10 mouse cellular contexts compared by ENCODE assay signal in the genomic region with DNA sequence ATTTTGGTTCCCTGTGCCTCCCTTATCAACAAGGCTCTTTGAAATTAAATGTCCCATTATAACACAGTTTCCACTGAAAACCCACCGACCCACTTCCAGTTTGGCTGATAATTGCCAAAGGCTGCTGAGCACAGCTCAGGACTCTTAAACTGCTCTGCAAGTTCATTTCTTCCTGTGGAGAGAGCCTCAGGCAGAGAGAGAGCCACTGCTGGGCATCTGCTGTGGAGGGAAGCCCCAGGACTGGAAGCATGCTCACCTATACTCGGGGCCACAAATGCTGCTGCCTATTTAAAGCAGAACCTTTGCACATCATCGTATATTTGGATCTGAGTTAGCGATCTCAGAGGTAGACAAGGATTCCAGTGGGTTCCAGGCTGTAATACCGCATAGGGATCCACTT.
DNase-seq lines count a peak whose midpoint lies in the region; ATAC-seq lines count a peak whose summit lies in the region.
"Had no signal": no experiment of that assay in that cellular context is flagged by ENCODE, and none has a peak within 500 bp of the region (broad histone marks: within the 10 kb centered on the region; RNA-seq: fewer than 3 reads in every experiment).

No protein-coding gene starts in this region.

- no peak for ATAC-seq in lung, embryonic 16.5 days (ENCODE audit: low read depth)
- peak; percentile 38; the same call in 1 of the 2 replicates for ATAC-seq in forebrain, embryonic 14.5 days
- ATAC-seq in intestine, embryonic 15.5 days, result no peak
- no peak for ATAC-seq in stomach, embryonic 15.5 days (ENCODE audit: insufficient read depth, low FRiP score, low read depth)

- H3K27me3 ChIP-seq in lung, embryonic 16.5 days (ENCODE audit: control insufficient read depth, insufficient read depth, low read depth, low read length), result no peaks in the 10 kb centered on the region
- no peaks in the 10 kb centered on the region for H3K27me3 ChIP-seq in forebrain, embryonic 14.5 days (replicated peaks; ENCODE audit: control insufficient read depth, insufficient read depth, low read length)
- no peaks in the 10 kb centered on the region for H3K27me3 ChIP-seq in intestine, embryonic 15.5 days (replicated peaks)
- no peaks in the 10 kb centered on the region for H3K27me3 ChIP-seq in stomach, embryonic 15.5 days (replicated peaks)

- 0 out of 2 replicates have a peak overlapping the region, but pooled peaks have one; percentile 42 for H3K9ac ChIP-seq in lung, embryonic 16.5 days (ENCODE audit: low read length)
- H3K9ac ChIP-seq in forebrain, embryonic 14.5 days (ENCODE audit: low read length), result 0 out of 2 replicates have a peak overlapping the region, but pooled peaks have one; percentile 41
- no peak overlapping the region for H3K9ac ChIP-seq in intestine, embryonic 15.5 days
- H3K9ac ChIP-seq in stomach, embryonic 15.5 days, result no peak overlapping the region

- no peak overlapping the region for H3K4me3 ChIP-seq in lung, embryonic 16.5 days (ENCODE audit: low read length)
- H3K4me3 ChIP-seq in forebrain, embryonic 14.5 days (ENCODE audit: low read depth, low read length), result no peak overlapping the region
- no peak overlapping the region for H3K4me3 ChIP-seq in intestine, embryonic 15.5 days (replicated peaks)
- no peak overlapping the region for H3K4me3 ChIP-seq in stomach, embryonic 15.5 days (replicated peaks)

- no peaks in the 10 kb centered on the region for H3K36me3 ChIP-seq in lung, embryonic 16.5 days (ENCODE audit: control insufficient read depth, insufficient read depth, low read length)
- no peaks in the 10 kb centered on the region for H3K36me3 ChIP-seq in forebrain, embryonic 14.5 days (ENCODE audit: control insufficient read depth, insufficient read depth, low read length)
- H3K36me3 ChIP-seq in intestine, embryonic 15.5 days, result no peaks in the 10 kb centered on the region
- no peaks in the 10 kb centered on the region for H3K36me3 ChIP-seq in stomach, embryonic 15.5 days

- no peak for DNase-seq in lung, postnatal 14 days
- peak; percentile 28 for DNase-seq in forebrain, embryonic 14.5 days (ENCODE audit: low spot score)
- no peak for DNase-seq in natural killer cell, adult 2 months (ENCODE audit: low spot score in 2 of 2)
- DNase-seq in ovary, postnatal 14 days (ENCODE audit: low spot score), result no peak
- DNase-seq: adrenal gland, postnatal 10 days; heart, postnatal 14 days; kidney, adult 9 months had no signal

- peak overlapping the region; percentile 58 for H3K27ac ChIP-seq in lung, embryonic 16.5 days (ENCODE audit: low read length)
- peak overlapping the region; percentile 1; the same call in 1 of the 2 replicates for H3K27ac ChIP-seq in forebrain, embryonic 14.5 days (ENCODE audit: low read depth, low read length)
- no peak overlapping the region for H3K27ac ChIP-seq in intestine, embryonic 15.5 days
- peak overlapping the region; percentile 78 for H3K27ac ChIP-seq in stomach, embryonic 15.5 days

- no peaks in the 10 kb centered on the region for H3K9me3 ChIP-seq in lung, embryonic 16.5 days (ENCODE audit: control insufficient read depth, low read length)
- no peaks in the 10 kb centered on the region for H3K9me3 ChIP-seq in forebrain, embryonic 14.5 days (replicated peaks; ENCODE audit: control insufficient read depth, low read length)
- no peaks in the 10 kb centered on the region for H3K9me3 ChIP-seq in intestine, embryonic 15.5 days
- H3K9me3 ChIP-seq in stomach, embryonic 15.5 days, result no peaks in the 10 kb centered on the region

- WGBS in lung, embryonic 16.5 days, result 55% methylated on average over 5 of the region's 5 CpGs
- 60% methylated on average over 5 of the region's 5 CpGs for WGBS in forebrain, embryonic 14.5 days
- 77% methylated on average over 5 of the region's 5 CpGs for WGBS in intestine, embryonic 15.5 days
- 68% methylated on average over 5 of the region's 5 CpGs for WGBS in stomach, embryonic 15.5 days

- peaks cover 10% of the 10 kb centered on the region; the same call in 1 of the 2 replicates for H3K4me1 ChIP-seq in lung, embryonic 16.5 days (replicated peaks; ENCODE audit: control insufficient read depth, insufficient read depth, low read length)
- peaks cover 17% of the 10 kb centered on the region for H3K4me1 ChIP-seq in forebrain, embryonic 14.5 days (ENCODE audit: control insufficient read depth, insufficient read depth, low read length)
- no peaks in the 10 kb centered on the region for H3K4me1 ChIP-seq in intestine, embryonic 15.5 days (replicated peaks)
- H3K4me1 ChIP-seq in stomach, embryonic 15.5 days, result 0 out of 2 replicates have a peak, but pooled peaks cover 5% of the 10 kb centered on the region

- peak overlapping the region; percentile 48 for H3K4me2 ChIP-seq in lung, embryonic 16.5 days (ENCODE audit: low read depth, low read length)
- H3K4me2 ChIP-seq in forebrain, embryonic 14.5 days (ENCODE audit: low read length), result no peak overlapping the region
- H3K4me2 ChIP-seq in intestine, embryonic 15.5 days (replicated peaks), result 0 out of 2 replicates have a peak overlapping the region, but pooled peaks have one; percentile 16
- peak overlapping the region; percentile 29 for H3K4me2 ChIP-seq in stomach, embryonic 15.5 days

Comparison
In these comparisons a context has a peak if more than half of its experiments do, and no peak if none do; other contexts are left out.
1. H3K9ac ChIP-seq: peak in lung, embryonic 16.5 days (single experiment) and forebrain, embryonic 14.5 days (single experiment); none in intestine, embryonic 15.5 days (single experiment) and stomach, embryonic 15.5 days (single experiment).